Mouse (Mus musculus): ENCODE results near the gene Ripply2. TPM values are rescaled to one million over a fixed set of nuclear protein-coding genes. Genes with fewer than 3 reads are reported as not detected.
"Not testable (repeated sequence)": the region's sequence is repeated elsewhere in the genome, so short reads cannot be mapped to it uniquely, and the experiment has no call there.

The Ripply2 gene
- polyA plus RNA-seq (2016; fragmentation: Nextera tagmentation; extraction: Ambion mirVana): 0.67 TPM in 1 of 2 replicates, not detected in the other

GRCm38 (mm10) chr9:87015288-87015937, at the start of gene Ripply2:
Gene Ripply2, plus strand, starts transcription at chr9:87015537.
- DNase-seq (ENCODE audit: low spot score): peak; percentile 64
- H3K9me3 ChIP-seq: no peaks in the 10 kb centered on the region
- under 1% methylated on average over 71 of the region's 71 CpGs for WGBS
- H3K27me3 ChIP-seq (replicated peaks; ENCODE audit: low read depth, poor library complexity, severe bottlenecking): peaks cover 57% of the 10 kb centered on the region
- H3K27ac ChIP-seq (replicated peaks): no peak within 1 kb of the TSS; the same call in 1 of the 2 replicates
- H3K4me3 ChIP-seq: peak within 1 kb of the TSS; percentile 60
- no peaks in the 10 kb centered on the region for H3K36me3 ChIP-seq (replicated peaks)
- peaks cover 11% of the 10 kb centered on the region for H3K4me1 ChIP-seq

GRCm38 (mm10) chr9:86972471-86972870, 42.9 kb upstream of the Ripply2 start:
- not testable (repeated sequence) for H3K9me3 ChIP-seq; H3K27me3 ChIP-seq (replicated peaks; ENCODE audit: low read depth, poor library complexity, severe bottlenecking); DNase-seq (ENCODE audit: low spot score); H3K27ac ChIP-seq (replicated peaks); H3K36me3 ChIP-seq (replicated peaks); H3K4me1 ChIP-seq; H3K4me3 ChIP-seq

- no peaks in the 10 kb centered on the region for H3K4me1 ChIP-seq
- H3K27ac ChIP-seq (replicated peaks): no peak overlapping the region
- H3K36me3 ChIP-seq (replicated peaks): no peaks in the 10 kb centered on the region
- H3K9me3 ChIP-seq: no peaks in the 10 kb centered on the region
- WGBS: 67% methylated on average over 4 of the region's 4 CpGs
- no peak overlapping the region for H3K4me3 ChIP-seq
- H3K27me3 ChIP-seq (replicated peaks; ENCODE audit: low read depth, poor library complexity, severe bottlenecking): no peaks in the 10 kb centered on the region
- DNase-seq (ENCODE audit: low spot score): no peak
Observed at GRCm38 (mm10) chr9:86973562-86973961, 41.8 kb upstream of the Ripply2 start.

GRCm38 (mm10) chr9:86976896-86977295, 38.4 kb upstream of the Ripply2 start:
- Histone ChIP-seq H3K36me3 (replicated peaks) (no peaks in the 10 kb centered on the region), H3K9me3 (no peaks in the 10 kb centered on the region), H3K27ac (replicated peaks) (no peak overlapping the region), H3K4me1 (peaks cover 10% of the 10 kb centered on the region), H3K4me3 (no peak overlapping the region), H3K27me3 (replicated peaks; ENCODE audit: low read depth, poor library complexity, severe bottlenecking) (no peaks in the 10 kb centered on the region)
- no peak for DNase-seq (ENCODE audit: low spot score)
- WGBS: 85% methylated on average over 4 of the region's 4 CpGs

GRCm38 (mm10) chr9:86978257-86978907, 37.0 kb upstream of the Ripply2 start:
- no peaks in the 10 kb centered on the region for H3K9me3 ChIP-seq
- no peak overlapping the region for H3K27ac ChIP-seq (replicated peaks)
- H3K4me3 ChIP-seq: no peak overlapping the region
- H3K27me3 ChIP-seq (replicated peaks; ENCODE audit: low read depth, poor library complexity, severe bottlenecking): no peaks in the 10 kb centered on the region
- H3K36me3 ChIP-seq (replicated peaks): no peaks in the 10 kb centered on the region
- peaks cover 10% of the 10 kb centered on the region for H3K4me1 ChIP-seq
- WGBS: 70% methylated on average over 7 of the region's 7 CpGs
- DNase-seq (ENCODE audit: low spot score): no peak

GRCm38 (mm10) chr9:86980048-86980447, 35.3 kb upstream of the Ripply2 start:
- no peaks in the 10 kb centered on the region for H3K27me3 ChIP-seq (replicated peaks; ENCODE audit: low read depth, poor library complexity, severe bottlenecking)
- no peaks in the 10 kb centered on the region for H3K36me3 ChIP-seq (replicated peaks)
- no peak overlapping the region for H3K4me3 ChIP-seq
- DNase-seq (ENCODE audit: low spot score): no peak
- no peak overlapping the region for H3K27ac ChIP-seq (replicated peaks)
- peaks cover 10% of the 10 kb centered on the region for H3K4me1 ChIP-seq
- H3K9me3 ChIP-seq: no peaks in the 10 kb centered on the region

GRCm38 (mm10) chr9:86980942-86981341, 34.4 kb upstream of the Ripply2 start:
- no peak overlapping the region for H3K27ac ChIP-seq (replicated peaks)
- WGBS: 57% methylated on average over 2 of the region's 2 CpGs
- H3K36me3 ChIP-seq (replicated peaks): no peaks in the 10 kb centered on the region
- no peaks in the 10 kb centered on the region for H3K9me3 ChIP-seq
- no peak for DNase-seq (ENCODE audit: low spot score)
- H3K27me3 ChIP-seq (replicated peaks; ENCODE audit: low read depth, poor library complexity, severe bottlenecking): no peaks in the 10 kb centered on the region
- H3K4me3 ChIP-seq: no peak overlapping the region
- H3K4me1 ChIP-seq: peaks cover 19% of the 10 kb centered on the region

- Histone ChIP-seq H3K27ac (replicated peaks) (no peak overlapping the region), H3K27me3 (replicated peaks; ENCODE audit: low read depth, poor library complexity, severe bottlenecking) (no peaks in the 10 kb centered on the region), H3K4me3 (no peak overlapping the region), H3K9me3 (no peaks in the 10 kb centered on the region), H3K4me1 (peaks cover 23% of the 10 kb centered on the region), H3K36me3 (replicated peaks) (no peaks in the 10 kb centered on the region)
- 18% methylated on average over 10 of the region's 10 CpGs for WGBS
- no peak for DNase-seq (ENCODE audit: low spot score)
Observed at GRCm38 (mm10) chr9:86981551-86981950, 33.8 kb upstream of the Ripply2 start.

- Histone ChIP-seq H3K4me1 (peaks cover 30% of the 10 kb centered on the region), H3K27ac (replicated peaks) (no peak overlapping the region), H3K27me3 (replicated peaks; ENCODE audit: low read depth, poor library complexity, severe bottlenecking) (no peaks in the 10 kb centered on the region), H3K9me3 (no peaks in the 10 kb centered on the region), H3K4me3 (no peak overlapping the region), H3K36me3 (replicated peaks) (no peaks in the 10 kb centered on the region)
- DNase-seq (ENCODE audit: low spot score): no peak
- WGBS: 81% methylated on average over 3 of the region's 3 CpGs
Observed at GRCm38 (mm10) chr9:86984583-86984982, 30.8 kb upstream of the Ripply2 start.

GRCm38 (mm10) chr9:86985105-86985504, 30.2 kb upstream of the Ripply2 start:
- Histone ChIP-seq H3K36me3 (replicated peaks) (no peaks in the 10 kb centered on the region), H3K9me3 (no peaks in the 10 kb centered on the region), H3K4me1 (peaks cover 30% of the 10 kb centered on the region), H3K27me3 (replicated peaks; ENCODE audit: low read depth, poor library complexity, severe bottlenecking) (no peaks in the 10 kb centered on the region), H3K27ac (replicated peaks) (no peak overlapping the region), H3K4me3 (no peak overlapping the region)
- DNase-seq (ENCODE audit: low spot score): no peak
- WGBS: 71% methylated on average over 6 of the region's 6 CpGs

GRCm38 (mm10) chr9:86986703-86987296, 28.5 kb upstream of the Ripply2 start:
- Histone ChIP-seq H3K4me1 (peaks cover 21% of the 10 kb centered on the region), H3K4me3 (no peak overlapping the region), H3K27me3 (replicated peaks; ENCODE audit: low read depth, poor library complexity, severe bottlenecking) (no peaks in the 10 kb centered on the region), H3K36me3 (replicated peaks) (no peaks in the 10 kb centered on the region), H3K9me3 (no peaks in the 10 kb centered on the region), H3K27ac (replicated peaks) (no peak overlapping the region)
- WGBS: 49% methylated on average over 7 of the region's 7 CpGs
- peak; percentile 59 for DNase-seq (ENCODE audit: low spot score)

GRCm38 (mm10) chr9:86989822-86990221, 25.5 kb upstream of the Ripply2 start:
- H3K27ac ChIP-seq (replicated peaks): no peak overlapping the region
- no peaks in the 10 kb centered on the region for H3K36me3 ChIP-seq (replicated peaks)
- H3K4me3 ChIP-seq: no peak overlapping the region
- H3K4me1 ChIP-seq: peaks cover 20% of the 10 kb centered on the region
- no peaks in the 10 kb centered on the region for H3K27me3 ChIP-seq (replicated peaks; ENCODE audit: low read depth, poor library complexity, severe bottlenecking)
- DNase-seq (ENCODE audit: low spot score): no peak
- H3K9me3 ChIP-seq: no peaks in the 10 kb centered on the region

GRCm38 (mm10) chr9:86991758-86992157, 23.6 kb upstream of the Ripply2 start:
- Histone ChIP-seq H3K27ac (replicated peaks) (no peak overlapping the region), H3K4me3 (no peak overlapping the region), H3K36me3 (replicated peaks) (no peaks in the 10 kb centered on the region), H3K27me3 (replicated peaks; ENCODE audit: low read depth, poor library complexity, severe bottlenecking) (no peaks in the 10 kb centered on the region), H3K4me1 (peaks cover 4% of the 10 kb centered on the region), H3K9me3 (no peaks in the 10 kb centered on the region)
- no peak for DNase-seq (ENCODE audit: low spot score)
- 81% methylated on average over 8 of the region's 8 CpGs for WGBS
